Mouse (Mus musculus) kidney, postnatal 25 days (tissue): ENCODE results near the gene Mydgf.

ENCODE experiments used
- DNase-seq, 2 experiments: peaks; one replicate each; pipeline ENCODE4 v3.0.0; 2021; ENCODE audit warnings: mixed read lengths in 2 of 2

Gene Mydgf

GRCm38 (mm10) chr17:56191266-56191665 is 7.5 kb upstream of the Mydgf start:
- DNase-seq, result no peak

DNA sequence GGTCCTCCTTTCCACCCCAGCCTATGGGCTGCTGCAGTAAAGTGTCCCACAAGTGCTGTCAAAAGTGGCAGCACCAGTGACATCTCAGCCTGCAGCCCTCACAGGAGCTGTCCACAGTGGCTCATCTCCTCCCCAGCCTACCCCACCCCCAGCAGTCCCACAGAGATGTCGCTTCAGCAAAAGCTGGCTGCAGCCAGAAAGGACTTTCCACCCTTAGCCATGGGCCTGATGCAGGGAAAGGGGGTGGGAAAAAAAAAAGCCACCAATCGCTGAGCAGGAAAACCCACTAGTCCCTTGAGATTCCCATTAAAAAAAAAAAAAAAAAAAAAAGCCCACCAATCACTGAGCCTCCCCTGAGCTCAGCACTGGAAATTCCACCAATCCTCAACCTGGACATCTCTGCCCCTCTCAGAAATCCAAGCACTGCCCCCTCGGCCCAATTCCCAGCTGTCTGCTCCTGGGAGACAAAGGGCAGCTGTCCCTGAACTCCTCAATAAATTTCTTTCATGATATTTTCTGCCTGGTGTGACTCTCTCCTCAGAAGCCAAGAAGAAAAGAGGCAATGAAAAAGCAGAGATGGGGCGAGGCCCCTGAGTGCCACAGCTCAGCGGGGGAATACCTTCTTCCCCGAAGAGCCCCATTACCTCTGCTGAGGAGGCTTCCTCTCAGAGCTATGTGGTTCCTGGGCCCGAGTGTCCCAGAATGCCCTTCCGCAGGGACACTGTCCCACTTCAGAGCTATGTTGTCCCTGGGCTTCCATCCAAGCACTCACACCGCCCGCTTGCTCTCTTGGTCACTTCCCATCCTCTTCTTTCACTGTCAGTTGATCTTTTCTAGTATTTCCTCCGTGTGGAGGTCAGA is 1.8 kb upstream of the Mydgf start:
- DNase-seq, result peak; percentile 73 to 87

DNA sequence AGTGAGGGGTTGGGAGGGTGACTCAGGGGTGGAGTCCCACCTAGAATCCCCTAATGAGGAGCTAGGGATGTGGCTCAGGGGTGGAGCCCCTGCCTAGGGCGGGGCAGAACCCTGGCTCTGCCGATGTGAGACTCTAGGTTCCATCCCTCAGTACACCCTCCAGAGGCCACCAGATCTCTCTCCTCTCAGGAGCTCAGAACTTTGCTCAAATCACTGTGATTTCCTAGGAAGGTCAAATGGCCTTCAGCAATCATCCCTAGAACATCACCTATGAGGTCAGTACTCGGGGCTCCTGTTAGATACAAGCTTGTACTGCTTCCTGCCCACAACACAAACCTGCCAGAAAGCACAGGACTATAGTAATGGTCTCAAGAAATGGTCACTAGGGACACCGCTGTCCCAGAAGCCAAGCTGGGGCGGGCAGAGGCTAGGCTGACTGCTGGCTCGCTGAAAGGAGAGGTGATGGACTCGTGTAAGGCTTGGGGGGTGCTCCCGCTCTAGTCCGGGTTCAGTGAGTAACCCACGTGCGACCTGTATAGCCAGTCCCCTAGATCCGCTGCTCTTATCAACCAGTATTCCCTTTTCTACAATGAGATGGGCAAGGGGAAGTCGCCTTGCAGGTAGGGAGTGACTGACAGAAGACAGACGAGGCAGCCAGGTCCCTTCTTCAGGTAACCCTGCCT is 604 bp downstream of the Mydgf start:
- DNase-seq, result no peak

- no peak for DNase-seq
Measured at GRCm38 (mm10) chr17:56175416-56175815, 8.3 kb downstream of the Mydgf start.

DNA sequence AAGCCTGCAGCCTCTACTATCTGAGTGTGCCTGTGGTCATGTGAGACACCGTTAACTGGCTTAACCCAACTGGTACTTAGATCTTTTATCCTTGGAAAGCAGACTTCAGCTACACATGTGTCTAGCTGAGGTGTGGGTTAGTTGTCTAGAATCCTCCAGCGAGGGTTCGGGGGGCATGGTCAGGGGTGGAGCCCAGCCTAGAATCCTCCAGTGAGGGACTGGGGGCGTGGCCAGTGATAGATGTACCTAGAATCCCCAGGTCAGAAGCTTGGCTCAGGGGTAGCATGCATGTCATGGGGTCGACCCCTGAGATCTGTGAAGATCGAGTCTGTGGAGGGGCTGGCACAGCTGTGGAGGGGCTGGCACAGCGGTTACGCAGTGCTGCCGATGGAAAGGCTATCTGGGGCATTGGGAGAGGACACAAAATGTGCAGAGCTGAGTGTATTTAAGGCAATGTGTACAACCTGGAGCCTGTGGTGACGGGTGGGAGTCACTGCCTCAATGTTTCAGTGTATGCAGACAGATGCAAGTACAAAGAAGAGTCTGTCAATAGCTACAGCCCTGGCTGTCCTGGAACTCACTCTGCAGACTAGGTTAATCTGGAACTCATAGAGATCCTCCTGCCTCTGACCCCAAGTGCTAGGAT is 10.2 kb downstream of the Mydgf start:
- DNase-seq, result peak in 1 of 2 experiments; percentile 12

DNA sequence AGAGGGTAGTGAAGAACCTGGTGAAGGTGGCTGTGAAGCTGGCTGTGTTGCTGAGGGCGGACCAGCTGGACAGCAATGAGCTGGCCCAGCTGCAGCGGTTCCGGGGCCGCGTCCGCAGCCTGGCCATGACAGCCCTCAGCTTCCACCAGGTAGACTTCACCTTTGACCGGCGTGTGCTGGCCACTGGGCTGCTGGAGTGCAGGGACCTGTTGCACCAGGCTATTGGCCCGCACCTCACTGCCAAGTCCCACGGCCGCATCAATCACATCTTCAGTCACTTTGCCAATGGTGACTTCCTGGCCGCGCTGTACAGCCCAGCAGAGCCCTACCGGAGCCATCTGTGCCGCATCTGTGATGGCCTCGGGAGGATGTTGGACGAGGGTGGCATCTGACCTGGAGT is 11.8 kb downstream of the Mydgf start:
- no peak for DNase-seq

GRCm38 (mm10) chr17:56171456-56171855 is 12.3 kb downstream of the Mydgf start:
- no peak for DNase-seq

DNA sequence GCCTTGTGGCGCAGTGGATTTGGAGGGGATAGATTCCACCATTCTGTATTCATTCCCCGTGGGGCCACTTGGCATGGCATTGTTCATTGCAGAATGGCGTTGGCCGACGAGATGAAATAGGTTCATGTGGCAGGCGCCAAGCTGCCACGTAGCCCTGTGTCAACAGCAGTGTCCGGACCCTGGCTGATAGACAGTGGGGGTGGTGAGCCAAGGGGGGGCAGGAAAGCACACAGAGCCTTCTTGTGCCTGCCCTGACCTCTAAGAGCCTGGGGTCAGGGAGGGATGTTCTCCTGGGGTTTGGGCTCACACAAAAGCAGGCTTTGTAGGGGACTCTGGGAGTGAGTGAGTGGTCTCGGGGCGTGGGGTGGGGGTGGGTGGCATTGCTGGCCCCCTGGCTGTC is 13.1 kb downstream of the Mydgf start:
- peak; percentile 13 to 66 for DNase-seq

DNA sequence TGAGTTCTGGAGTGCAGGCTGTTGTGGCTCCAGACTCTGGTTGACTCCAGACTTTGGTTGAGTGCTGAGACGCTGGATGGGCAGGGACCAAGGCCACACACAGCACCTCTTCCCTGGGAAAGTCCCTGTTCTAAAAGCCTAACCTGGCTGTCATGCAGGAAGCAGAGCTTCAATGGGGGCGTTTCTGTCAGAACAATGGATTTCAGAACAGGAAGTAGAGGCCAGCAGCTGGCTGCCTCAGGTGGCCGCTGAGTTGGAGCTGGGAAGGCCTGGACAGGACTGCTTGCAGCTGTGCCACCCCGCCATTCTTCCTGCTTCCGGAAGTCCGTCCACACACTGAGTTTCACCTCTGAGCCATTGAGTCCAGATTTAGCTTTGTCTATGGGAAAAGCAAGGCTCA is 13.9 kb downstream of the Mydgf start:
- peak; percentile 27 to 76 for DNase-seq

- no peak for DNase-seq
Measured at GRCm38 (mm10) chr17:56165671-56166070, 18.0 kb downstream of the Mydgf start.

GRCm38 (mm10) chr17:56164510-56164909 is 19.2 kb downstream of the Mydgf start:
- DNase-seq, result no peak

DNA sequence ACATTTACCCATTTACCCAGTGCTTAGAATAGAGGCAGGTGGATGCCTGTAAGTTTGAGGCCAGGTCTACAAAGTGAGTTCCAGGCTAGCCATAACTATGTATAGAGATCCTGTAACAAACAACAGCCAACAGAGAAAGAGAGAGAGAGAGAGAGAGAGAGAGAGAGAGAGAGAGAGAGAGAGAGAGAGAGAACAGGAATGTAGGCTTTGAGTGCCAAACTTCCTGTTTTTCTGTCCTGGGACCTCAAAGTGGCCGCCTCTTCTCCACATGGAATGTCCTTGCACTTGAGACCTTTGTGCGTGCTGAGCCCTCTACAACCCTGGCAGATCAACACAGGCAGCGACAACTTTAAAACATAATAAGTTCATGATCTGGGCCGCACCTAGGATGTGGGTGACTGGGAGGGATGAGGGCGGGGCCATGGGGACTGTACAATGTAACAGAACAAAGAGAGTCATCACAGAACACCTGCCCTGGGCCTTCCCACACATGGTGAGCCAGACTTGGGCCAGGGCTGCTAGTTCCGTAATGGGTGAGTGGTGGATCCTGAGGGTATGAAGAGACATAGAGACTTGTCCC is 20.1 kb downstream of the Mydgf start:
- peak in 1 of 2 experiments; percentile 14 for DNase-seq

DNA sequence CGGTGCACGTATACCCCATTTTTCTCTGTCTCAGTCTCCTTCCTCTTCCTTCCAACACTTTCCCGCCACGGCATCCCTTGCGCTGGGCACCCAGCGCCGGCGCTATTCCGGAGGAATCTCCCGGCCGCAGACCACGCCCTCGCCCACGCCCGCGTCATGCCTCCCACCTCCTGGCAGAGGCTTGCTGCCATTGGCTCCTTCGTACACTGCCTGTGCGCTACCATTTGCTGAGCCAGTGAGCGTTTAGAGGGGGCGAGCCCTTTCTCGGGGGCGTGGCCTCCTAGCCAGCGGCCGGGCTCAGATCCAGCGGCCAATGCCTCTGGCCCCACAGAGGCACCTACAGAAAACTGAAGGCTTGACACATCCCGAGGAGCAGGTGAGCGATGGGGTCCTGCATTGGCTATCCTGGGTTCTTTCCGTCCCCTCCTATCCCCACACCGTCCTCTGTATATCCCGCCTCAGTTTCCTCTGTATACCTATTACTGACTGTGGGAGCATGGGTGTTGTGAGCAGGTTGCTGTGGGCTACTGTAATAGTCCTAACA is 21.4 kb downstream of the Mydgf start, which contains the start of gene Tnfaip8l1:
TSS of gene Tnfaip8l1 (plus strand) at position 247 of the 544 bp plus-strand sequence.
- peak; percentile 96 to 97 for DNase-seq

- DNase-seq, result peak; percentile 73 to 77
Measured at GRCm38 (mm10) chr17:56159729-56160128, 24.0 kb downstream of the Mydgf start.

- peak; percentile 51 to 75 for DNase-seq
Measured at GRCm38 (mm10) chr17:56153643-56154042, 30.1 kb downstream of the Mydgf start.

DNA sequence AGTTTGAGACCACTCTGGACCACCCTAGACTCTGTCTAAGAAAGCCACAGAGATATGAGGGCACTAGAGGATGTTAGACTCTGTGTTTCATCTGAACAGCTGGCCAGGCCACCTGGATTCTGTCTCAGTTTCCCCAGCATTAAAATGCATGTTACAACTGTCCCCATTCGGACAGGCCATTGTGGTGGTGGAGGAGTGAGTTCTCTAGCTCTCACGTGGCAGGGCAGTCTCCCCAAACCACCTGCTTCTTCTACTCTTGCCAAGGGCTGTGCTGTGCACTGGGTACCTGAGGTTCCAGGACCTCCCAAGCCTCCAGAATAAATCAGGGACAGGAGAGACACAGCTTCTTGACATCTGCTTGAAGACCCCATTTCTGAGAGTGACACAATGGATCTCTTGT is 33.8 kb downstream of the Mydgf start:
- no peak for DNase-seq

DNA sequence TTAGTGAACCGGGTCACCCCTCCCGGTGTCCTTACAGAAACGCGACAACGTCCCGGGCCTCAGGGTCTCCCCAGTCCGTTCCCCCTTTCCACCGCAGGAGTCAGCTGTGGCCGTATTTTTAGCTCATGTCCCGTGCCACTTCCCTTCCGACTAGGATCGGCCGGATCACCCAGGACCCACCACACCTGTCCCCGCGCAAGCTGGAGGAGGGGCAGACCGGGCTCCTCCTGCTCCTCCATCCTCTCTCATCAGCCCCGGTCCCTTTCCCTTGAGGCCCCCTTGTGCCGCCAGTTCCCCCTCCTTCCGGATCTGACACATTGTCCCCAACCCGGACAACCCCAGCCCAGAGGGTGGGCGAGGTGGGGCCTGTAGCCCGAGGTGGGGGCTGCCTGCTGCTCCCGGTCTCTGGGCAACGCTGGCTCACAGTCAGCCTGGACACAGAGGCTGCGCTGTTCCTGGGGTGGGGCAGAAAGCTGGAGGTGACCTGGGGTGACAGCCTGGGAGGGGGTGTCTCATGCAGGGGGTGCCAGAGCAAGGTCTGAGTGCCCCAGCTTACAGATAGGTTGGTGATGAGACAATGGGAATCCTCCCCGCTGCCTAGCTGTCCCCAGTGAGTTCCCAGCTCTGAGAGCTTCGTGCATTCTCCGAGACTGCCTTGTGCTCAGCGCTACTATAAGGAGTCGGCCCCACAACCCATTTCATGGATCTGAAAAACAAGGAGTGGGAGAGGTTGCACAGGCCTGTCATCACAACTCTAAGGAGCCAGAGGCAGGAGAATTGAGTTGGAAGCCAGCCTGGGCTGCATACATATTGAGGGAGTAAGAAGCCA is 34.7 kb downstream of the Mydgf start:
- DNase-seq, result no peak

DNA sequence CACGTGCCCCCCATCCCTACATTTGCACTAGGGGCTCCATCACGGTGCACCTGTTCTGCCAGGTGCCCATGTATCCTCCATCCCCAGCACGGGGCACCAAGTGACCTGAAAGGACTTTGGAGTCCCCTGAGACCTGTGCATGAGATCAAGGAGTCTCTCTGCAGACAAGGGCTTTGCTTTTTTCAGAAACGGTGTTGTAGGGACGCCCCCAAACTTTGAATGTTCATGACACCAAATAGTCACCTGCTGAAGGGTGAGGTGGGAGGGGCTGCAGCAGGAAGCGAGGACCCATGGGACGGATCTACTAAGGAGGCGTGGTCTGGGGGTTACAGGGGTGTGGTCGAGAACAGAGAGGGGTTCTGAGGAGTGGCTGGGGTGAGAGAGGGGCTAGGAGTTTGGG is 35.4 kb downstream of the Mydgf start:
- no peak for DNase-seq

- DNase-seq, result no peak
Measured at GRCm38 (mm10) chr17:56147420-56147819, 36.3 kb downstream of the Mydgf start.

GRCm38 (mm10) chr17:56146131-56146530 is 37.6 kb downstream of the Mydgf start:
- DNase-seq, result no peak

DNA sequence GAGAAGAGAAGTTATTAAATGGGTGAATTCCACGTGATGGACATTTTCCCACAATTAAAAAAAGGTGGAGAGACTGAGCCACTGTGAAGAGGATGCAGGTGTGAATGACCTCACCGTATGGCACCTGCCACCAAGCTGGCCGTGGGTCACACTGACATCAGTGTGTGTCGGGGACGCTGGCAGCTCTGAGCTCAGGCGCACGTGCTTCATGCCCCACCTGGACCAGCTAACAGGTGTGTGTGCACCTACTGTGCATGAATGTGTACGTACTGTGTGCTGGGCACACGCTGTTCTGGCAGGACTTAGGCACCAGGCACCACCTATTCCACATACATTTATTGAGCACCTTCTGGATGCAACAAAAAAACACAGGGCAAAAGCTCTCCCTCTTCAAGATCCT is 39.2 kb downstream of the Mydgf start:
- no peak for DNase-seq
